Mouse (Mus musculus) kidney, postnatal 0 days (tissue): ENCODE data around the gene Usp25. TPM values are rescaled to one million over a fixed set of nuclear protein-coding genes. Genes with fewer than 3 reads are reported as not detected.

Source experiments
- ATAC-seq: fragments of 200-750 bp; cut with Nextera tagmentation; replicated peaks from 2 replicates; pipeline ENCODE4 v1.8.0; 2017; ENCODE audit warnings: low read depth, moderate number of reproducible peaks, moderate TSS enrichment, moderate library complexity; ENCODE audit not compliant: low FRiP score
- DNase-seq: peaks from one replicate; pipeline ENCODE4 v3.0.0-alpha.2; 2016; ENCODE audit warnings: low spot score
- H3K27ac ChIP-seq: fragments of 300-500 bp; sonication (generic); 2 replicates; pipeline ENCODE4 v1.5.1; 2014; ENCODE audit warnings: mild to moderate bottlenecking
- H3K27me3 ChIP-seq: fragments of 300-500 bp; sonication (generic); 2 replicates; pipeline ENCODE4 v1.6.1; 2014; ENCODE audit warnings: low read length, mixed read lengths; ENCODE audit not compliant: insufficient read depth
- H3K36me3 ChIP-seq: fragments of 300-500 bp; sonication (generic); 2 replicates; pipeline ENCODE4 v1.6.1; 2014; ENCODE audit warnings: low read length, mixed read lengths; ENCODE audit not compliant: insufficient read depth
- H3K4me1 ChIP-seq: fragments of 300-500 bp; sonication (generic); replicated peaks from 2 replicates; pipeline ENCODE4 v1.6.1; 2014; ENCODE audit warnings: antibody characterized with exemption, low read length, mixed read lengths; ENCODE audit not compliant: insufficient read depth
- H3K4me2 ChIP-seq: fragments of 300-500 bp; sonication (generic); 2 replicates; pipeline ENCODE4 v1.6.1; 2014; ENCODE audit warnings: mild to moderate bottlenecking, low read length, moderate library complexity, mixed read lengths
- H3K4me3 ChIP-seq: fragments of 300-500 bp; sonication (generic); replicated peaks from 2 replicates; pipeline ENCODE4 v1.5.1; 2014; ENCODE audit warnings: low read depth, low read length
- H3K9ac ChIP-seq: fragments of 300-500 bp; sonication (generic); 2 replicates; pipeline ENCODE4 v1.6.1; 2014; ENCODE audit warnings: low read depth, low read length
- H3K9me3 ChIP-seq: fragments of 300-500 bp; sonication (generic); replicated peaks from 2 replicates; pipeline ENCODE4 v1.6.1; 2016; ENCODE audit warnings: low read length, inconsistent platforms, mixed read lengths
- CTCF ChIP-seq: IDR thresholded peaks from 2 replicates; pipeline ENCODE4 v1.5.1; 2016; ENCODE audit warnings: antibody characterized with exemption, low read depth, mild to moderate bottlenecking, moderate library complexity
- WGBS: fragments of 180-500 bp; shearing (Covaris S2); extraction: QIAGEN DNeasy Blood & Tissue Kit; methylation state at CpG from one replicate; pipeline ENCODE4 v1.1.7; 2014; 5-methylcytosine and 5-hydroxymethylcytosine counted together
- polyA plus RNA-seq: library from polyadenylated mRNA; unstranded; fragments of >200 nt; fragmentation: Nextera tagmentation; extraction: Ambion mirVana; gene quantifications from 2 replicates; pipeline ENCODE4 v1.2.1, GENCODE M21; 2015

The Usp25 gene
- polyA plus RNA-seq, 1 experiment from 2014 or later = 21.7 TPM

GRCm38 (mm10) chr16:77150338-77150737, 136.8 kb downstream of the Usp25 start:
- 55% methylated on average over 8 of the region's 8 CpGs for WGBS
- no peak for DNase-seq
- H3K27me3 ChIP-seq = no peaks in the 10 kb centered on the region

GRCm38 (mm10) chr16:77150884-77151283, 137.4 kb downstream of the Usp25 start:
- no peaks in the 10 kb centered on the region for H3K4me1 ChIP-seq
- peak; percentile 21 for DNase-seq
- H3K4me2 ChIP-seq = peak overlapping the region; percentile 2; the same call in 1 of the 2 replicates
- no peak overlapping the region for H3K9ac ChIP-seq
- 58% methylated on average over 4 of the region's 4 CpGs for WGBS
- TF ChIP-seq CTCF = no peak
- no peaks in the 10 kb centered on the region for H3K27me3 ChIP-seq
- ATAC-seq = no peak
- no peak overlapping the region for H3K4me3 ChIP-seq
- H3K9me3 ChIP-seq = no peaks in the 10 kb centered on the region
- H3K36me3 ChIP-seq = no peaks in the 10 kb centered on the region
- H3K27ac ChIP-seq = no peak overlapping the region

More at GRCm38 (mm10) chr16:77150338-77150737, 136.8 kb downstream of the Usp25 start:
- Histone ChIP-seq H3K27ac (no peak overlapping the region), H3K36me3 (no peaks in the 10 kb centered on the region), H3K9me3 (no peaks in the 10 kb centered on the region), H3K4me2 (no peak overlapping the region; the same call in 1 of the 2 replicates), H3K4me1 (no peaks in the 10 kb centered on the region), H3K4me3 (no peak overlapping the region), H3K9ac (no peak overlapping the region)
- TF ChIP-seq CTCF = no peak
- no peak for ATAC-seq

- TF ChIP-seq CTCF = no peak
- no peak for ATAC-seq
Measured at GRCm38 (mm10) chr16:77152288-77152687, 138.8 kb downstream of the Usp25 start.

GRCm38 (mm10) chr16:77153216-77153715, 139.8 kb downstream of the Usp25 start:
- H3K36me3 ChIP-seq = no peaks in the 10 kb centered on the region
- ATAC-seq (no peak), DNase-seq (no peak)
- no peaks in the 10 kb centered on the region for H3K4me1 ChIP-seq
- no peak overlapping the region for H3K4me2 ChIP-seq
- H3K27ac ChIP-seq = no peak overlapping the region
- 79% methylated on average over 1 of the region's 1 CpGs for WGBS
- H3K4me3 ChIP-seq = no peak overlapping the region
- H3K27me3 ChIP-seq = no peaks in the 10 kb centered on the region
- H3K9ac ChIP-seq = no peak overlapping the region
- no peak for TF ChIP-seq CTCF
- H3K9me3 ChIP-seq = no peaks in the 10 kb centered on the region

More at GRCm38 (mm10) chr16:77152288-77152687, 138.8 kb downstream of the Usp25 start:
- Histone ChIP-seq H3K27me3 (no peaks in the 10 kb centered on the region), H3K4me3 (no peak overlapping the region), H3K36me3 (no peaks in the 10 kb centered on the region), H3K4me1 (no peaks in the 10 kb centered on the region), H3K9ac (no peak overlapping the region), H3K27ac (no peak overlapping the region), H3K4me2 (no peak overlapping the region), H3K9me3 (no peaks in the 10 kb centered on the region)
- no peak for DNase-seq
- WGBS = 87% methylated on average over 1 of the region's 1 CpGs

GRCm38 (mm10) chr16:77153815-77154214, 140.3 kb downstream of the Usp25 start:
- no peak for ATAC-seq
- TF ChIP-seq CTCF = no peak
- 89% methylated on average over 2 of the region's 2 CpGs for WGBS
- no peak overlapping the region for H3K27ac ChIP-seq
- H3K36me3 ChIP-seq = no peaks in the 10 kb centered on the region
- no peak overlapping the region for H3K4me3 ChIP-seq
- H3K9me3 ChIP-seq = no peaks in the 10 kb centered on the region
- no peak for DNase-seq
- no peak overlapping the region for H3K4me2 ChIP-seq
- H3K27me3 ChIP-seq = no peaks in the 10 kb centered on the region
- H3K4me1 ChIP-seq = no peaks in the 10 kb centered on the region
- H3K9ac ChIP-seq = no peak overlapping the region

GRCm38 (mm10) chr16:77154831-77155230, 141.3 kb downstream of the Usp25 start:
- no peak overlapping the region for H3K9ac ChIP-seq
- H3K4me2 ChIP-seq = no peak overlapping the region
- TF ChIP-seq CTCF = no peak
- H3K36me3 ChIP-seq = no peaks in the 10 kb centered on the region
- no peaks in the 10 kb centered on the region for H3K4me1 ChIP-seq
- ATAC-seq = no peak
- 84% methylated on average over 1 of the region's 1 CpGs for whole genome bisulfite sequencing
- no peaks in the 10 kb centered on the region for H3K9me3 ChIP-seq
- no peaks in the 10 kb centered on the region for H3K27me3 ChIP-seq
- no peak for DNase-seq
- H3K4me3 ChIP-seq = no peak overlapping the region
- H3K27ac ChIP-seq = no peak overlapping the region
